Mouse (Mus musculus): ENCODE results near the gene Apoe. TPM values are rescaled to one million over a fixed set of nuclear protein-coding genes. Genes with fewer than 3 reads are reported as not detected.
A peak's percentile ranks its signal among the peaks of the same experiment; 100 is the strongest.

Apoe gene
- polyA plus RNA-seq, 1 experiment from 2014 or later: 543 TPM

DNA sequence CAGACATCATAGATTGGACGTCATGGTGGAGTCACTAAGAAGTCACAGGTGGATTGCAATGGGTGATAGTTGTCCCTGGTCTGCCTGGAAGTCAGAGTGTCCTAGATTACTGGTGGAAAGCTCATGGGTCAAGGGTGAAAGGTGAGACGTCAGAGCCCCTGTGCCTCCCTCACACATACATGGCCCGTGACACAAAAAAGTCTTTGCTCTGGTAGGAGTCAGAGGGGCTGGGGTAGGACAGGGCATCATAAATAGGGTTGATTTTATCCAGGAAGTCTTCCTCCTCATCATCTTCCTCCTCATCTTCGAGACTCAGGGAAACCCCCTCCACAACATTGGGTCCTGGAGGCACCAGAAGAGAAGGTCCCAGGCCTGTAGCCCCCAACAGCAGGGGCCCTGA is 18.4 kb upstream of the Apoe start:
- Histone ChIP-seq H3K9me3 (ENCODE audit: control insufficient read depth, low read length) (peaks cover 9% of the 10 kb centered on the region; the same call in 1 of the 2 replicates), H3K27me3 (ENCODE audit: control insufficient read depth, insufficient read depth, low read length) (no peaks in the 10 kb centered on the region), H3K4me3 (replicated peaks; ENCODE audit: low read length) (no peak overlapping the region), H3K9ac (no peak overlapping the region), H3K36me3 (replicated peaks; ENCODE audit: control insufficient read depth, insufficient read depth) (peaks cover 6% of the 10 kb centered on the region; the same call in 1 of the 2 replicates), H3K27ac (no peak overlapping the region), H3K4me2 (replicated peaks) (no peak overlapping the region), H3K4me1 (replicated peaks; ENCODE audit: control insufficient read depth, insufficient read depth, low read length) (peaks cover 21% of the 10 kb centered on the region)
- ATAC-seq (ENCODE audit: low FRiP score): no peak
- WGBS: 93% methylated on average over 4 of the region's 4 CpGs
- no peak for DNase-seq (ENCODE audit: low spot score)

- H3K4me2 ChIP-seq (replicated peaks): peak overlapping the region; percentile 55
- H3K9ac ChIP-seq: peak overlapping the region; percentile 60
- no peaks in the 10 kb centered on the region for H3K27me3 ChIP-seq (ENCODE audit: control insufficient read depth, insufficient read depth, low read length)
- no peak for DNase-seq (ENCODE audit: low spot score)
- peaks cover 11% of the 10 kb centered on the region for H3K36me3 ChIP-seq (replicated peaks; ENCODE audit: control insufficient read depth, insufficient read depth)
- peaks cover 9% of the 10 kb centered on the region; the same call in 1 of the 2 replicates for H3K9me3 ChIP-seq (ENCODE audit: control insufficient read depth, low read length)
- ATAC-seq (ENCODE audit: low FRiP score): no peak
- WGBS: 82% methylated on average over 2 of the region's 2 CpGs
- peaks cover 21% of the 10 kb centered on the region for H3K4me1 ChIP-seq (replicated peaks; ENCODE audit: control insufficient read depth, insufficient read depth, low read length)
- H3K4me3 ChIP-seq (replicated peaks; ENCODE audit: low read length): no peak overlapping the region
- peak overlapping the region; percentile 92 for H3K27ac ChIP-seq
These were observed 17.8 kb upstream of the Apoe start for GRCm38 (mm10) chr7:19716822-19717221.

- H3K4me3 ChIP-seq (replicated peaks; ENCODE audit: low read length): peak overlapping the region; percentile 32
- peak overlapping the region; percentile 60 for H3K9ac ChIP-seq
- no peaks in the 10 kb centered on the region for H3K27me3 ChIP-seq (ENCODE audit: control insufficient read depth, insufficient read depth, low read length)
- peak overlapping the region; percentile 55 for H3K4me2 ChIP-seq (replicated peaks)
- peaks cover 18% of the 10 kb centered on the region for H3K36me3 ChIP-seq (replicated peaks; ENCODE audit: control insufficient read depth, insufficient read depth)
- peaks cover 8% of the 10 kb centered on the region; the same call in 1 of the 2 replicates for H3K9me3 ChIP-seq (ENCODE audit: control insufficient read depth, low read length)
- H3K27ac ChIP-seq: peak overlapping the region; percentile 92
- 5% methylated on average over 18 of the region's 18 CpGs for WGBS
- no peak for ATAC-seq (ENCODE audit: low FRiP score)
- DNase-seq (ENCODE audit: low spot score): no peak
- H3K4me1 ChIP-seq (replicated peaks; ENCODE audit: control insufficient read depth, insufficient read depth, low read length): peaks cover 21% of the 10 kb centered on the region
These were observed 17.2 kb upstream of the Apoe start for GRCm38 (mm10) chr7:19716055-19716682.

- ATAC-seq (ENCODE audit: low FRiP score): peak; percentile 99
- Histone ChIP-seq H3K4me3 (replicated peaks; ENCODE audit: low read length) (peak within 1 kb of the TSS; percentile 61), H3K27me3 (ENCODE audit: control insufficient read depth, insufficient read depth, low read length) (no peaks in the 10 kb centered on the region), H3K27ac (peak within 1 kb of the TSS; percentile 92), H3K36me3 (replicated peaks; ENCODE audit: control insufficient read depth, insufficient read depth) (peaks cover 25% of the 10 kb centered on the region), H3K4me1 (replicated peaks; ENCODE audit: control insufficient read depth, insufficient read depth, low read length) (peaks cover 21% of the 10 kb centered on the region), H3K4me2 (replicated peaks) (peak within 1 kb of the TSS; percentile 72), H3K9me3 (ENCODE audit: control insufficient read depth, low read length) (peaks cover under 1% of the 10 kb centered on the region; the same call in 1 of the 2 replicates), H3K9ac (peak within 1 kb of the TSS; percentile 81)
- DNase-seq (ENCODE audit: low spot score): peak; percentile 99
- WGBS: under 1% methylated on average over 53 of the region's 59 CpGs
These were observed 16.5 kb upstream of the Apoe start, which contains the start of gene Tomm40 for GRCm38 (mm10) chr7:19715239-19716054. Gene Tomm40, minus strand, starts transcription at chr7:19715438.

DNA sequence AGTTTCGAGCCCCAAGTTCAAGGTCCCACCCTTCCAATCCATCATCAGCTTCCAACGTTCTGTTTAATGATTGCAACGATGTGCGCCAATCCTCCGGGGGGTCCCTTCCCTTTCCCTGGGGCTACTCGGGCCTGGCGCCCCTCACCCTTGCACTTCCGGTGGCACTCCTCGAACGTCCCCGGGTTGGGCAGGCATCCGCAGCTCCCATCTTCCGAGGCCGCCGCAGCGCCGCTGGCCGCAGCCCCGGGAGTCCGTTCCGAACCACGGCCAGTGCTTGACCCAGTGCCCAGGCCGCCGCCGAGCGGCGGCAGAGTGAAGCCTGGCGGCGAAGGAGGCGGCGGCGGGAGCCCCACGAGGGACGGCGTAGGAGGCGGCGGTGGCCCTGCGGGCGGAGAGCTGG is 15.8 kb upstream of the Apoe start:
- WGBS: under 1% methylated on average over 37 of the region's 39 CpGs
- no peak for ATAC-seq (ENCODE audit: low FRiP score)
- no peaks in the 10 kb centered on the region for H3K9me3 ChIP-seq (ENCODE audit: control insufficient read depth, low read length)
- peak overlapping the region; percentile 63 for H3K27ac ChIP-seq
- H3K9ac ChIP-seq: peak overlapping the region; percentile 81
- H3K36me3 ChIP-seq (replicated peaks; ENCODE audit: control insufficient read depth, insufficient read depth): peaks cover 28% of the 10 kb centered on the region
- peak overlapping the region; percentile 61 for H3K4me3 ChIP-seq (replicated peaks; ENCODE audit: low read length)
- H3K4me1 ChIP-seq (replicated peaks; ENCODE audit: control insufficient read depth, insufficient read depth, low read length): peaks cover 21% of the 10 kb centered on the region
- no peak for DNase-seq (ENCODE audit: low spot score)
- H3K4me2 ChIP-seq (replicated peaks): peak overlapping the region; percentile 72
- H3K27me3 ChIP-seq (ENCODE audit: control insufficient read depth, insufficient read depth, low read length): no peaks in the 10 kb centered on the region

DNA sequence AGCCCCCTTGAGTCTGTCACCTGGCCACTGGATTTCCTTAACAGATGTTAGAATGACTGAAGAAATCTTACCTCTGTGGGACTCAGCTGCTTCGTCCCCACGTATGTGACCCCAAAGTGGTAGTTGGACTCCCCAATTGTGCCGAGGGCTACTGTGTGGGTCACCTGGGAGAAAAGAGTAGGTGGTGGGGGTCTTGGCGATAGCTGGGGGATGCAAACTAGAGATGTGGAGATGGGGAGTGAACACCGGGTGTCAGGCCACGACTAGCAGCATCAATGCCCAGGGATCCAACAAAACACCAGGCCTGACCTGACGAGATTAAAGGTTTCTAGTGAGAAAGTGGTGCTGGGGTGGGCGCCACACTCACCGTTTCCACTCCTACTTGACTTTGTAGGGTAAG is 14.6 kb upstream of the Apoe start:
- Histone ChIP-seq H3K36me3 (replicated peaks; ENCODE audit: control insufficient read depth, insufficient read depth) (peaks cover 40% of the 10 kb centered on the region), H3K4me3 (replicated peaks; ENCODE audit: low read length) (no peak overlapping the region), H3K4me1 (replicated peaks; ENCODE audit: control insufficient read depth, insufficient read depth, low read length) (peaks cover 21% of the 10 kb centered on the region), H3K9ac (no peak overlapping the region), H3K9me3 (ENCODE audit: control insufficient read depth, low read length) (no peaks in the 10 kb centered on the region), H3K27me3 (ENCODE audit: control insufficient read depth, insufficient read depth, low read length) (no peaks in the 10 kb centered on the region), H3K27ac (no peak overlapping the region), H3K4me2 (replicated peaks) (no peak overlapping the region; the same call in 1 of the 2 replicates)
- no peak for ATAC-seq (ENCODE audit: low FRiP score)
- 88% methylated on average over 9 of the region's 9 CpGs for WGBS
- DNase-seq (ENCODE audit: low spot score): no peak

DNA sequence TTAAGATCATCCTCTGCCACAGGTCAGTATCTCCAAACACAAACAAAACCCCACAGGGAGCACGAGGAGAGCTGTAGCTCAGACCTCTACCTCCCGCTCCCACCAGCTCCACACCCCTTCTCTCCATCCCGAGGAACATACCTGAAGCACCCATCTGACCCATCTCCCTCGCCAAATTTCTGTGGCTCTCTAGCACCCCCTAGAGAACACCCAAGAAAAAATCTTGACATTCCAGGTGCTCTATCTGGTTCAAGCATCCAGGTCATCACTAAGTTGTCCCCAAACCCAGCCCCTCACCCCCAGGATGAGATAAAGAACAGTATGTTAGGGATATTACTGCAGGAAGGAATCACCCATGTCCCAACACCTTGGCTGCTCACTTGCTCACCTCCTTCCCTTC is 14.2 kb upstream of the Apoe start:
- peaks cover 42% of the 10 kb centered on the region for H3K36me3 ChIP-seq (replicated peaks; ENCODE audit: control insufficient read depth, insufficient read depth)
- no peak for DNase-seq (ENCODE audit: low spot score)
- 60% methylated on average over 4 of the region's 4 CpGs for WGBS

DNA sequence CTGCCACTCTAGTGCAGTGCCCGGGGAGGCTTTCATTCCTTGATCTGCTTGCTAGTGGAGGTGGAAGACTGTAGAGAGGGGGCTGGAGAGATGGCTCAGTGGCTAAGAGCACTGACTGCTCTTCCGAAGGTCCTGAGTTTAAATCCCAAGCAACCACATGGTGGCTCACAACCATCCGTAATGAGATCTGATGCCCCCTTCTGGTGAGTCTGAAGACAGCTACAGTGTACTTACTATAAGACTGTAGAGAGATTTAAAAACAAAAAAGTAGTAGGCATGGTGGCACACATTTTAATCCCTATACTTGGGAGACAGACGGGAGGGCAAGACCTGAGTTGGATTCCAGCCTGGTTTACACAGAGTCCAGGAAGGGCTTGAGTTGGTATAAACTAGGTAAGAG is 13.4 kb upstream of the Apoe start:
- ATAC-seq (ENCODE audit: low FRiP score): no peak
- WGBS: 82% methylated on average over 4 of the region's 4 CpGs
- Histone ChIP-seq H3K9me3 (ENCODE audit: control insufficient read depth, low read length) (no peaks in the 10 kb centered on the region), H3K4me2 (replicated peaks) (no peak overlapping the region), H3K4me1 (replicated peaks; ENCODE audit: control insufficient read depth, insufficient read depth, low read length) (peaks cover 21% of the 10 kb centered on the region), H3K9ac (no peak overlapping the region), H3K4me3 (replicated peaks; ENCODE audit: low read length) (no peak overlapping the region), H3K27ac (no peak overlapping the region), H3K27me3 (ENCODE audit: control insufficient read depth, insufficient read depth, low read length) (no peaks in the 10 kb centered on the region), H3K36me3 (replicated peaks; ENCODE audit: control insufficient read depth, insufficient read depth) (peaks cover 50% of the 10 kb centered on the region)
- DNase-seq (ENCODE audit: low spot score): no peak

More for the DNA sequence above, 14.2 kb upstream of the Apoe start:
- H3K9ac ChIP-seq: no peak overlapping the region
- no peak overlapping the region for H3K4me3 ChIP-seq (replicated peaks; ENCODE audit: low read length)
- no peaks in the 10 kb centered on the region for H3K9me3 ChIP-seq (ENCODE audit: control insufficient read depth, low read length)
- no peak overlapping the region for H3K4me2 ChIP-seq (replicated peaks)
- ATAC-seq (ENCODE audit: low FRiP score): no peak
- H3K27ac ChIP-seq: no peak overlapping the region
- no peaks in the 10 kb centered on the region for H3K27me3 ChIP-seq (ENCODE audit: control insufficient read depth, insufficient read depth, low read length)
- peaks cover 21% of the 10 kb centered on the region for H3K4me1 ChIP-seq (replicated peaks; ENCODE audit: control insufficient read depth, insufficient read depth, low read length)

DNA sequence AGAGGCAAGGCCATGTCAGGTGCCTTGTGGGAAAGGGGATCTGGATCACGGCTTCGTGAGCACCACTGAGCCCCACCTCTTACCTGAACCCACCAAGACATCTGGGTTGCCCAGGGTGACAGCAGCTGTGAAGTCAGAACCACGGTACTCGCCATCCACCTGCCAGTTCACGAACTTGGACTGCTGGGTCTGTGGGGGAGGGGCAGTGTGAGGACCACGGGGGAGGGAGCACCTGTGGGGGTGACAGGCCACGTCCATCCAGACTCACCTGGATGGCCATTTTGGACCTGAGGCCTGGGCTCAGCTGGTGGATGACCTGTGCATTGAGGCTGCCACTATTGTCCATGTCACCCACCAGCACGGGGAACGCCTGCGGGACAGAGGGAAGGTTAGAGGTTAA is 11.7 kb upstream of the Apoe start:
- Histone ChIP-seq H3K9ac (no peak overlapping the region), H3K27ac (no peak overlapping the region), H3K36me3 (replicated peaks; ENCODE audit: control insufficient read depth, insufficient read depth) (peaks cover 52% of the 10 kb centered on the region), H3K4me2 (replicated peaks) (no peak overlapping the region), H3K27me3 (ENCODE audit: control insufficient read depth, insufficient read depth, low read length) (no peaks in the 10 kb centered on the region), H3K4me1 (replicated peaks; ENCODE audit: control insufficient read depth, insufficient read depth, low read length) (peaks cover 14% of the 10 kb centered on the region), H3K4me3 (replicated peaks; ENCODE audit: low read length) (no peak overlapping the region), H3K9me3 (ENCODE audit: control insufficient read depth, low read length) (no peaks in the 10 kb centered on the region)
- DNase-seq (ENCODE audit: low spot score): no peak
- 95% methylated on average over 10 of the region's 10 CpGs for WGBS
- ATAC-seq (ENCODE audit: low FRiP score): no peak

Measured in hindbrain, embryonic 14.5 days (tissue).